Mouse (Mus musculus): Measurements from ENCODE around the gene Hs1bp3.

The Hs1bp3 gene

GRCm38 (mm10) chr12:8305258-8305657, 8.0 kb upstream of the Hs1bp3 start:
- no peak for DNase-seq

- peak; percentile 55 for DNase-seq
Measured at GRCm38 (mm10) chr12:8306432-8306831, 6.8 kb upstream of the Hs1bp3 start.

- no peak for DNase-seq
Measured at GRCm38 (mm10) chr12:8306910-8307309, 6.3 kb upstream of the Hs1bp3 start.

- DNase-seq, result no peak
Measured at GRCm38 (mm10) chr12:8310992-8311391, 2.2 kb upstream of the Hs1bp3 start.

- DNase-seq, result no peak
Measured at GRCm38 (mm10) chr12:8312266-8312665, 966 bp upstream of the Hs1bp3 start.

- DNase-seq, result no peak
Measured at GRCm38 (mm10) chr12:8313773-8314172, 541 bp downstream of the Hs1bp3 start.

GRCm38 (mm10) chr12:8316541-8316940, 3.3 kb downstream of the Hs1bp3 start:
- DNase-seq, result no peak

- DNase-seq, result peak; percentile 78
Measured at GRCm38 (mm10) chr12:8320084-8320713, 7.0 kb downstream of the Hs1bp3 start.

- DNase-seq, result no peak
Measured at GRCm38 (mm10) chr12:8321506-8321905, 8.3 kb downstream of the Hs1bp3 start.

- no peak for DNase-seq
Measured at GRCm38 (mm10) chr12:8324086-8324485, 10.9 kb downstream of the Hs1bp3 start.

GRCm38 (mm10) chr12:8325245-8325942, 12.2 kb downstream of the Hs1bp3 start:
- DNase-seq, result no peak

GRCm38 (mm10) chr12:8325943-8326522, 12.8 kb downstream of the Hs1bp3 start:
- DNase-seq, result peak; percentile 30

GRCm38 (mm10) chr12:8326825-8327674, 13.8 kb downstream of the Hs1bp3 start:
- DNase-seq, result peak; percentile 91

GRCm38 (mm10) chr12:8327675-8328053, 14.4 kb downstream of the Hs1bp3 start:
- DNase-seq, result no peak

GRCm38 (mm10) chr12:8329236-8329635, 16.0 kb downstream of the Hs1bp3 start:
- DNase-seq, result no peak

GRCm38 (mm10) chr12:8331489-8332173, 18.4 kb downstream of the Hs1bp3 start:
- no peak for DNase-seq

- DNase-seq, result no peak
Measured at GRCm38 (mm10) chr12:8332174-8332542, 18.9 kb downstream of the Hs1bp3 start.

- no peak for DNase-seq
Measured at GRCm38 (mm10) chr12:8333617-8334016, 20.4 kb downstream of the Hs1bp3 start.

- no peak for DNase-seq
Measured at GRCm38 (mm10) chr12:8334261-8334660, 21.0 kb downstream of the Hs1bp3 start.

- no peak for DNase-seq
Measured at GRCm38 (mm10) chr12:8335503-8335902, 22.3 kb downstream of the Hs1bp3 start.

GRCm38 (mm10) chr12:8336601-8337285, 23.5 kb downstream of the Hs1bp3 start:
- no peak for DNase-seq
